Mouse (Mus musculus) megakaryocyte-erythroid progenitor cell, adult 5-6 weeks (primary cell): ENCODE results near the gene Atg9b. TPM values are rescaled to one million over a fixed set of nuclear protein-coding genes. Genes with fewer than 3 reads are reported as not detected.

ENCODE experiments used
- ATAC-seq: replicated peaks from 2 replicates; pipeline ENCODE4 v1.8.0; 2016; ENCODE audit warnings: mild to moderate bottlenecking, inconsistent platforms; ENCODE audit not compliant: severe bottlenecking, poor library complexity, low FRiP score, low TSS enrichment
- total RNA-seq, 2 experiments: library from RNA; stranded (forward) in 1 of 2; stranded (reverse) in 1 of 2; fragments of 200-1000, 215-1000 nt in 1 of 2; fragments of >200 nt in 1 of 2; fragmentation: Nextera tagmentation in 1 of 2; gene quantifications; 2 replicates each; pipeline ENCODE4 v1.2.3; 2014 to 2017

The Atg9b gene
- total RNA-seq (2014; fragmentation: Nextera tagmentation) (1.9 and 5.2 TPM in 2 replicates), total RNA-seq (2017) (1.1 and 7.3 TPM in 2 replicates)

- ATAC-seq, result no peak
Measured at GRCm38 (mm10) chr5:24391864-24392263, at the start of gene Atg9b. Gene Atg9b, minus strand, starts transcription at chr5:24392143.

- ATAC-seq, result no peak
Measured at GRCm38 (mm10) chr5:24441187-24441586, 49.2 kb upstream of the Atg9b start.

DNA sequence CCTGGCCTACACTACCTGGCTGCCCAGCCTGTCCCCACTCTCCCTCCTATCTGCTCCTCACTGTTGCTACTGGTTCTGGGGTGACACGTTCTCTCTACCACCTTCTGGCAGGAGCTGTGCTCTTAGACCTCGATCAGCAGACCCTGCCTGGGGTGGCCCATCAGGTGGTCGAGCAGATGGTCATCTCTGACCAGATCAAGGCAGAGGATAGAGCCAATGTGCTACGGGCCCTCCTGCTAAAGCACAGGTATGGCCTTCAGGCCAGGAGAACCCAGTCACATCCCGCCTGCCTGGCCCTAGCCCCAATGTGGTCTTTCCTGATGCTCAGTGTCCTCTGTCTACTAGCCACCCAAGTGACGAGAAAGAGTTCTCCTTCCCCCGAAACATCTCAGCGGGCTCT is 42.0 kb upstream of the Atg9b start:
- no peak for ATAC-seq

DNA sequence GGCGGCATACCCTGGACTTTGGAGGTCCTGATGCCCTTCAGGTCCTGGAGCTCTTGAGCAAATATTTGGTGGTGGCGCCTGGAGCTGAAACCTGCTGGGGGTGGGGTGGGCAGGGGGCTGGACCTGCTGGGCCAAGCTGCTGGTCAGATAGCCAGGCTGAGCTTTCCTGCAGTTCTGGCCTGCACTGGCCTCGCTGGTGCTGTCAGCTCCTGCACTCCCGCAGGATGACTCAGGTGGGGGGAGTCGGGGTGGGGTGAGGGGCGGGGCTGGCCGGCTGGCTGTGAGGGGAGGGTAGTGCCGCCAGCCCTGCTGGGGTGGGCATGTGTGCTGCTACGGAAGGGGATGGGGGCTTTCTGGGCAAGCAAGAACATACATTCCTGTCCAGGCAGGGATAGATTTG is 36.7 kb upstream of the Atg9b start:
- no peak for ATAC-seq

- no peak for ATAC-seq
Measured at GRCm38 (mm10) chr5:24427981-24428402, 36.0 kb upstream of the Atg9b start.

DNA sequence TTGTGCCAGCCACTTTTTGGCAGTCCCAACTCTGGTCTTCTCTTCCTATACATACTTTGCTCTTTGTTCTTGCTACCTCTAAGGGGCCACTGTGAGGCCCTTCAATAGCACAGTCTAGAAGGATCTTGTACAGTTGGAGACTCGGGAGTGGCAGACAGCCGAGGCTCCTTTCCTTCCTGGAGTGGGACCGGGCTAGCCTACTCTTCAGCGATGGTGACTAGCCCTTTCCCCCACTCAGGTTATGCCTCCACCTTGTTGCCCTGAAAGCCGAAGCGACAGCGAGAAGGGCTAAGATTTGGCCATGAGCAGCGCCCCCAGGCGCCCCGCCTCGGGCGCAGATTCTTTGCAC is 35.3 kb upstream of the Atg9b start:
- ATAC-seq, result no peak

GRCm38 (mm10) chr5:24426556-24427284 is 34.8 kb upstream of the Atg9b start:
- no peak for ATAC-seq

GRCm38 (mm10) chr5:24426037-24426432 is 34.1 kb upstream of the Atg9b start:
- ATAC-seq, result no peak

- ATAC-seq, result no peak
Measured at GRCm38 (mm10) chr5:24425421-24426036, 33.6 kb upstream of the Atg9b start.

DNA sequence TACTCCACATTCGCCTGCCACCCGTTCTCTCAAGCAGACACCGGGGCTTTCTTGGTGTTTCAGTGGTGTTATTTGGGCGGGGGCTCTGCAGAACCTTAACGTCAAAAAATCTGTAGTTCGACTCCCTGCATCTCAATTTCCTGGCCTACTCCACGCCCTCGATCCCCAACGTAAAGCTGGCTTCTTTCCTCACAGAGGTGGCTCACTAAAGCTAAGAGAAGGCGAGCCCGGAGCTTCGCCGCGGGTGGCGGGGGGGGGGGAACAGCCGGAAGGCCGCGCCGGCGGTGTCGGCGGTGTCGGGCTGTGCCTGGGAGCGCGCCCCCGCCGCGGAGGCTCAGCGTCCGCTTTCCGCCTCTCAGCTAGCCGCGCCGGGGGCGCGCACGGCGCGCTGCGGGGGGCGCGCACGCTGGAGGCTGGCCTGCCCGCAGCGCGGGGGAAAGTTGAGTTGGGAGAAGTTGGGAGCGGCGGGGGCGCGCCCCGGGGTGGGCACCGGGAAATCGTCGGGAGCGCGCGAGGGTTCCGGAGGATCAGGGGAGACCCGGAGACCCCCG is 33.0 kb upstream of the Atg9b start:
- no peak for ATAC-seq

DNA sequence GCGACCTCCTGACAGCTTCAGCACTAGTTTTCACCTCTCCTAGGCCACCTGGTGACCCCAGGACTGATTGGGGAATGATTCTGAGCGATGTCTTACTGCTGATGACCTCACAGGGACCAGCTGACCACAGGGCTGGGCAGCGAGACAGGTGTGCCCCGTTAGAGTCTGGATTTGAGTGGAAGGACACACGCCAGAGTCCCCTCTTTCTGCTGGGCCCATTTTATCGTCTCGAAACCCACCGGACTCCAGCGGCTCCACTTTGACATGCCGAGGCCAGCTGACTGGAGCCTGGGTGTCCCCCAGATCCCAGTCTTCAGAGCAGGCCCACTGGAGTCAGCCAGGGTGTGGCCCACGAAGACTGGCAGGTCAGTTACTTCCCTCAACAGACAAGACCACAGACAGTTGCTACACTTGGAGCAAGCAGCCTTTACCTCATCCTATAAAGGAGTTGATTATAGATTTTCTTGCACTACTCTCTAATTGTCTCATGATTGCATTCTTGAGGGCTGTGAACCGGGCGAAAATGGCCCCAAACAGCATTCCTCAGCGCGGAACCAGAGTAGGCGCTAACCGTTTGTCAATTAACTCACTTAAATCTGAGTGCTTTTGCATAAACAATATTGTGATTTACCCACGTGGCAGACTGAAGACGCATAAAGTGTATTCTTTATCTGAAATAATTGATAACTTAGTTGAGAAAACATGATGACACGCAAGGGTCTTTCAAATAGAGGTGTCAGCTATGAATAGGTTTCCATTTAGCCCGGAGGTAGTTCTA is 32.2 kb upstream of the Atg9b start:
- ATAC-seq, result no peak; the same call in 1 of the 2 replicates

DNA sequence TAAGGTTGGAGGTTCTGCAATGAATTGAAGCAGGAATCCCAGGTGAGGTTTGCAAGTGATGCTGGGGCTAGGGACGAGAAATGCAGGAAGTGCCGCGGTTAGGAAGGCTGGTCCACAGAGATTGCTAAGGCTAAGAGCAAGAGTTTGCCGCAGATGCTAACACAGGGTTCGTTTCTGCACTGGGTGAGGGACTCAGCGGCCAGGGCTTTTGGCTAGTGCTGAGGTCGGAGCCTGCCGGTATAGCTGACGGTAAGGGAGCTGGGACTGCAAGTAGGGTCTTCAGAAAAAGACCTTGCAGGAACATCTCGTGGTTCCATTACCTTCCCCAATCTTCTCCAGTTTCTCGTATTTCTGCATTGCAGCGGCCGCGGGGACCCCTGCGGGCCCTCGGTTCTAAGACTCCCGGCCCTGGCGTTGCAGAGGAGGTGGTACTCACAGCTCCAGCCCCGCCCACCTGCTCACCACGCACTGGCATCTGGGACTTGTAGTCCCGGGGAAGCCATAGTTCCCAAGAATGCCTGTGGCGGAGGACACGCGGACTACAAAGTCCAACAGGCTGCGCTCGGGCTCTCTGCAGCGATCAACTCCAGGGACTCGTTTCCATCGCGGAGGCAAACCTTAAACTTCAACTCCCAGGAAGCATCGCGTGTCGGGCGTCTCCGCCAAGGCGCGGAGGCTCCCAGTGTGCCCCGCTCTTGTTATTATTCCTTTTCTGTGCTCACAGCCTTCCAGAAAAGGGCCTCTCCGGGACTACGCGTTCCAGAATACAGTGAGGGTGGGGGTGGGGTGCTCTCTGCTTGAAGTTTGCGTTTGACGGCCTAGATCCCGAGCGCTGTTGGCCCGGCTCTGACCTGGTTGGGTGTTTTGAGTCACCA is 31.4 kb upstream of the Atg9b start, which contains the start of the genes Cdk5 and Slc4a2:
Gene Cdk5 (minus strand): TSS at position 402 of the 875 bp plus-strand sequence.
Gene Slc4a2 (plus strand): TSS at position 709 of the 875 bp plus-strand sequence.
- peak; percentile 93 for ATAC-seq

GRCm38 (mm10) chr5:24420381-24420780 is 28.4 kb upstream of the Atg9b start:
- ATAC-seq, result no peak

- ATAC-seq, result no peak
Measured at GRCm38 (mm10) chr5:24417587-24417986, 25.6 kb upstream of the Atg9b start.

DNA sequence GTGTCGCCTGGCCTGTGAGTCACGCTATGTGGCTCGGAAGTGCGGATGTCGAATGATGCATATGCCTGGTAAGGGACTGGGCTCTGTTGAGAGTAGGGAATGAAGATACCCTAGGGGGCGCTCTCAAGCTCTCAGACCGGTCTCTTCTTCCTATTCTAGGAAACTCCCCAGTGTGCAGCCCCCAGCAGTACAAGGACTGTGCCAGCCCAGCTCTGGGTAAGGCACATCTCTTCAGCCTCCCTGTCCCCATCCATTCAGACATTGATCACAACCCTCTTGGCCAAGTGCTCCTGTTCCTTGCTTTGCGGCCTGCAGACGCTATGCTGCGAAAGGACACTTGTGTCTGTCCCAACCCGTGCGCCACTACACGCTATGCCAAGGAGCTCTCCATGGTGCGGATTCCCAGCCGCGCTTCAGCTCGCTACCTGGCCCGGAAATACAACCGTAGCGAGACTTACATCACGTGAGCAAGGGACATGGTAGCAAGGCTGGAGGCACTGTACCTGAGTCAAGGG is 24.3 kb upstream of the Atg9b start:
- peak; percentile 75 for ATAC-seq

- ATAC-seq, result no peak
Measured at GRCm38 (mm10) chr5:24413938-24414337, 22.0 kb upstream of the Atg9b start.

DNA sequence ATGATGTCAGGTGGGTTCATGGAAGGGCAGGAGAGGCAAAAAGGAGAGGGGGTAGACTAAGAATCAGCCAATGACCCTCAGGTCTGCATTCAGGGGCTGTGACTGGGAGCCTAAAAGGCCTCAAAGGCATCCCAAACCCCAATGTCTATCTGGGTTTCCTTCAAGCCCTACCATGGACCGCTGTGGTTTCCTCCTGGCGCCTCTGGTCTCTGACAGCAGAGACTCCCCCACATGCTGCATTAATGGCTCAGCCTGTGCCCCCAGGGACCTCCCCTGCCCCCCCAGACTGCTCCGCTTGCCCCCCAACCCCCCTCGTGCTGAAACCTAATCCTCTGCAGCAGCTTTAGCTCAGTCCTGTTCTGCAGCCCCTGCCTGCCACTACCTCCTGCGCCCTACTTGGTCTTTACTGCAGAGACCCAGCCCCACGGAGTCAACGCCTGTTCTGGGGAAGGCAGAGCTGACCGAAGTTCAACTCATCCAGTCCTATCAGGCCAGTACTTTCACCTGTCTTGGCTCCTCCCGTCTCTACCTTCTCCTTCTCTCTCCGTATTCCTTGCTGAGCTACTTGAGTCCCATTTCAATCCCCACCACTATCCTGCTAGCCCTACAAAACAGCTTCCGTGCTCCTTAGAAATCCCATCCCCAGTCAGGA is 21.2 kb upstream of the Atg9b start, which contains the start of gene Asic3:
Gene Asic3 (plus strand): TSS at position 351 of the 652 bp plus-strand sequence.
- ATAC-seq, result no peak

DNA sequence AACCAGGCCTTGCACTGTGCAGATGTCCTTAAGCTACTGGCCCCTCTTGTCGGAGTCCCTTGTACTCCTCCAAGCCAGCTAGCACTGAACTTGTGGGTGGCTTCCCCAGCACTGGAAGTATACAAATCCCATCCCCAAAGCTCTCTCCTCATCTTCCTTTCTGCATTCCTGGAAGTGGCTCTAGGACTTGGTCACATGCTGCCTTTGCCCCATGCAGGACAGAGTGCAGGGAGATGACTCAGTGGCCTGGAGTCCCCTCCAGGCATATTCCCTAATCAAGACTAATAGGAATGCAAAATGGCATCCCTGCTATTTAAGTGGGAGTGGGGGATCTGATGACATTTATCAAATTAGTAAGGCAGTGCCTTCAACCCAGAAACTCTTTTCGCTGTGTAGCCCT is 20.1 kb upstream of the Atg9b start:
- no peak for ATAC-seq
